17 mouse cellular contexts compared by ENCODE assay signal in genomic region chr8:61687071-61687470, GRCm38 (mm10).
DNase-seq lines count a peak whose midpoint lies in the region; ATAC-seq and TF ChIP-seq lines count a peak whose summit lies in the region.
"Had no signal": no experiment of that assay in that cellular context is flagged by ENCODE, and none has a peak within 500 bp of the region (broad histone marks: within the 10 kb centered on the region; RNA-seq: fewer than 3 reads in every experiment).

No protein-coding gene starts in this region.

- TF ChIP-seq POLR2A in kidney, adult 2 months (IDR thresholded peaks at IDR 0.05; ENCODE audit: low read depth, low read length), result no peak

- no peaks in the 10 kb centered on the region for H3K27me3 ChIP-seq in kidney, embryonic 15.5 days
- peaks cover 1% of the 10 kb centered on the region; the same call in 1 of the 2 replicates for H3K27me3 ChIP-seq in kidney, adult 2 months (replicated peaks; ENCODE audit: control insufficient read depth, insufficient read depth, low read length)
- H3K27me3 ChIP-seq in midbrain, embryonic 13.5 days, result no peaks in the 10 kb centered on the region
- no peaks in the 10 kb centered on the region for H3K27me3 ChIP-seq in midbrain, embryonic 10.5 days (ENCODE audit: low read depth, poor library complexity, severe bottlenecking)
- H3K27me3 ChIP-seq: CH12.LX; embryonic facial prominence, embryonic 12.5 days; forebrain, embryonic 12.5 days; heart, embryonic 13.5 days; hindbrain, embryonic 12.5 days had no signal

- H3K4me2 ChIP-seq in kidney, embryonic 15.5 days, result no peak overlapping the region
- no peak overlapping the region for H3K4me2 ChIP-seq in midbrain, embryonic 13.5 days (replicated peaks)
- H3K4me2 ChIP-seq: embryonic facial prominence, embryonic 12.5 days; forebrain, embryonic 12.5 days; heart, embryonic 13.5 days; hindbrain, embryonic 12.5 days had no signal

- no peaks in the 10 kb centered on the region for H3K4me1 ChIP-seq in kidney, embryonic 15.5 days
- H3K4me1 ChIP-seq in kidney, adult 2 months (ENCODE audit: control insufficient read depth, insufficient read depth, low read length), result no peaks in the 10 kb centered on the region
- no peaks in the 10 kb centered on the region for H3K4me1 ChIP-seq in midbrain, embryonic 13.5 days (replicated peaks)
- H3K4me1 ChIP-seq in midbrain, embryonic 10.5 days, result no peaks in the 10 kb centered on the region
- H3K4me1 ChIP-seq: embryonic facial prominence, embryonic 12.5 days; forebrain, embryonic 12.5 days; hindbrain, embryonic 12.5 days had no signal

- H3K9me3 ChIP-seq in kidney, embryonic 15.5 days (replicated peaks), result no peaks in the 10 kb centered on the region
- no peaks in the 10 kb centered on the region for H3K9me3 ChIP-seq in midbrain, embryonic 13.5 days
- no peaks in the 10 kb centered on the region for H3K9me3 ChIP-seq in midbrain, embryonic 10.5 days (replicated peaks)
- H3K9me3 ChIP-seq: embryonic facial prominence, embryonic 12.5 days; forebrain, embryonic 12.5 days; heart, embryonic 13.5 days; hindbrain, embryonic 12.5 days had no signal

- ATAC-seq in kidney, embryonic 15.5 days (replicated peaks; ENCODE audit: low FRiP score), result 0 out of 2 replicates have a peak, but pooled peaks have one; percentile 33
- ATAC-seq in midbrain, embryonic 13.5 days, result 0 out of 2 replicates have a peak, but pooled peaks have one; percentile 17
- ATAC-seq: hindbrain, embryonic 16.5 days had no signal

- WGBS in kidney, embryonic 15.5 days, result 74% methylated on average over 4 of the region's 4 CpGs
- WGBS in kidney, adult 2 months, result 69% methylated on average over 4 of the region's 4 CpGs
- WGBS in midbrain, embryonic 13.5 days, result 85% methylated on average over 4 of the region's 4 CpGs
- 83% methylated on average over 4 of the region's 4 CpGs for WGBS in midbrain, embryonic 10.5 days

- DNase-seq in heart, adult 11 months, result peak; percentile 25
- no peak for DNase-seq in heart, postnatal 25 days (ENCODE audit: low spot score)
- DNase-seq in kidney, adult 2 months, result no peak
- no peak for DNase-seq in midbrain, embryonic 10.5 days (ENCODE audit: low spot score)
- DNase-seq: cerebellum, adult 2 months; embryo, embryonic 11 days; gastrocnemius, postnatal 25 days; heart, postnatal 4 days had no signal

- intact Hi-C loops in heart, postnatal 25 days (cut with DNase I), result loop anchor here (5.0 kb wide), 1 partner anchor 145 kb away; no protein-coding TSS in a partner anchor

- no peak overlapping the region for H3K4me3 ChIP-seq in kidney, embryonic 15.5 days (replicated peaks)
- no peak overlapping the region for H3K4me3 ChIP-seq in kidney, adult 2 months (ENCODE audit: insufficient read depth, low read depth, low read length)
- H3K4me3 ChIP-seq in midbrain, embryonic 13.5 days (replicated peaks), result no peak overlapping the region
- H3K4me3 ChIP-seq in midbrain, embryonic 10.5 days, result no peak overlapping the region
- H3K4me3 ChIP-seq: embryonic facial prominence, embryonic 12.5 days; forebrain, embryonic 12.5 days; gastrocnemius, adult 2 months; heart, embryonic 13.5 days; hindbrain, embryonic 12.5 days had no signal

- no peak overlapping the region for H3K27ac ChIP-seq in kidney, embryonic 15.5 days
- H3K27ac ChIP-seq in kidney, adult 2 months (ENCODE audit: insufficient read depth, low read depth, low read length), result no peak overlapping the region
- H3K27ac ChIP-seq in midbrain, embryonic 13.5 days, result no peak overlapping the region
- no peak overlapping the region for H3K27ac ChIP-seq in midbrain, embryonic 10.5 days (replicated peaks)
- H3K27ac ChIP-seq: embryonic facial prominence, embryonic 12.5 days; forebrain, embryonic 12.5 days; gastrocnemius, adult 2 months; heart, embryonic 13.5 days; hindbrain, embryonic 12.5 days had no signal

- no peak overlapping the region for H3K9ac ChIP-seq in kidney, embryonic 15.5 days
- no peak overlapping the region for H3K9ac ChIP-seq in midbrain, embryonic 13.5 days (replicated peaks)
- H3K9ac ChIP-seq: embryonic facial prominence, embryonic 12.5 days; forebrain, embryonic 12.5 days; heart, embryonic 13.5 days; hindbrain, embryonic 12.5 days had no signal

- no peaks in the 10 kb centered on the region for H3K36me3 ChIP-seq in kidney, embryonic 15.5 days
- H3K36me3 ChIP-seq in kidney, adult 2 months (ENCODE audit: control insufficient read depth, insufficient read depth, low read length), result no peaks in the 10 kb centered on the region
- peaks cover 6% of the 10 kb centered on the region; the same call in 1 of the 2 replicates for H3K36me3 ChIP-seq in midbrain, embryonic 13.5 days
- H3K36me3 ChIP-seq in midbrain, embryonic 10.5 days, result peaks cover 43% of the 10 kb centered on the region

- no peak for TF ChIP-seq CTCF in kidney, adult 2 months (conservative IDR thresholded peaks at IDR 0.05; ENCODE audit: insufficient read depth, insufficient read length, low read depth, low read length)
